Mouse (Mus musculus) ovary, postnatal 36 days (tissue): ENCODE data around the gene Mrpl57.

ENCODE experiments used
- DNase-seq: peaks from one replicate; pipeline ENCODE4 v3.0.0; 2022; ENCODE audit warnings: low spot score, mixed read lengths

Mrpl57 gene

DNA sequence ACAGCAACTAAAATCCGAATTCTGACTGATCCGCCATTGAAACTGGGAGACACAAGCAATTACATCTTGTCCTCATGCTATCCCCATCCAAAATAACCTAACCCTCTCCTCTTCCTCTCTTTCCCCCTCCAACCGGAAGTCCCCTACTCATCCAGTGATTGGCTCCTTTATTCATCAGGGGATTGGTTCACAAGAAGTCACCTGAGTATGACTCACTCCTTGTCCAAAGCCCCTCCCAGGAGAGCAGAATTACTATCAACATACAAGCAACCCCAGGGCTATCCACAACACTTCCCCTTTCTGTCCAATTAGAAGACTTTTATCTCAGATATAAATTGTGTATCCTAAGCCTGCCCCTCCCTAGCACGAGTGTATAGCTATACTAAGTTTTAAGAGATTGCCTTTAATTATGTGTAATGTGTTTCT, 36.0 kb downstream of the Mrpl57 start:
- DNase-seq, result no peak

DNA sequence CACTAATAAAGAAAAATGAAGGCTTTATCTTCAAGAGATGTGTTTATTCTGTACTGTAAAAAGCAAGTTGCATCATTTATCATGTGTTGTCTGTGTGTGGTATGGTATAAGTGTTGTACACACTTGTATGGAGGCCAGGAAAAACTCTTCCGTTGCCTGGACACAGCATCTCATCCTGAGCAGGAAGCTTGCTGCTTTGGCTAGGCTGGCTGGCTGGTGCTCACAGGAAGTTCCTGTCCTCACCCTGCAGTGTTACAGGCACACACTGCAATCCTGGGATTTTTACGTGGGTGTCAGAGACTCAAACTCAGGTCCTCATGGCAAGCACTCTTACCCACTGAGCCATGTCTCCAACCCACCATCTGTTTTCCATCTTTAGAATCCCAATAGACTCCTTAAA, 37.1 kb downstream of the Mrpl57 start:
- no peak for DNase-seq

DNA sequence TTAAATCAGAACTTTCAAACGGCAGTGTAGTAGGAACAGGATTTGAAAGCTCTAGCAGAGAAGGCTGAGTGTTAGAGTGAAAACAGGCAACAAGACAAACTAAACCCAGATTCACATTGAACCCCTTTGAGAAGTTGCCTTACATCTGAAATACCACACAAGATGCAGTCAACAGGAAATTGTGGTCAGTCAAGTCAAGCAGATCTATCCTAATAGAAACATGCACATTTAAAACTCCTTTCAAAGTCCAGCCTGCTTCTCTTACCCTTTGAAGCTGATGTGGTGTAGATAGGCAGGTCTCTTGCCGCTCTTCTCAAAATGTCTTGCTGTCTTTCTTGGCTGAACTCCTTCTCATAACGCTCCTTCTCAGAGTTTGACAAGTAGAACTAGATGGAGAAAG, 39.2 kb downstream of the Mrpl57 start:
- no peak for DNase-seq

DNA sequence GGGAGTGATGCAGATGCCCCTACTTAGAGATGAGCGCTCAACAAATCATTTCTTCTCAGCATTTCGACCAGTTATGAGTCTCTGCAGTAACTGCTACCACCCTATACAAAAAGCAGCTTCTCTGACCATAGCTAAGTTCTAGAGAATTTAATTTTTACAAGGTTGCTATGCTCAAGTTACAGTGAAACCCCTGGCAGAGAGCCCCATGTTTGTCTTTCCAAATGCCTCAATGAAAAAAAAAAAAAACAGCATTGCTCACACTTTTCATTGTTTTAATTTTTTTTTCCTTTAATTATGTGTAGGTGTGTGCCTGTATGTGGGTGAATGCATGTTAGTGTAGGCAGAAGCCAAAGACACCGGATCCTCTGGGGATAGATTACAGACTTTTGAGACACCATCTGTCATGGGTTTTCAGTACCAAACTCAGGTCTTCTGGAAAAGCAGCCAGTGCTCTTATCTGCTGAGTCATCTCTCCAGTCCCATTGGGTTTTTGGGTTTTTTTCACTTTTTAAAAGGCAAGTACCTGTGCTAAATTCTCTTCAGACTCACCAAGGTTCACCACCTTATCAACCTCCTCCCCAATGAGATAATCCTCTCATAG, 40.7 kb downstream of the Mrpl57 start:
- DNase-seq, result no peak

DNA sequence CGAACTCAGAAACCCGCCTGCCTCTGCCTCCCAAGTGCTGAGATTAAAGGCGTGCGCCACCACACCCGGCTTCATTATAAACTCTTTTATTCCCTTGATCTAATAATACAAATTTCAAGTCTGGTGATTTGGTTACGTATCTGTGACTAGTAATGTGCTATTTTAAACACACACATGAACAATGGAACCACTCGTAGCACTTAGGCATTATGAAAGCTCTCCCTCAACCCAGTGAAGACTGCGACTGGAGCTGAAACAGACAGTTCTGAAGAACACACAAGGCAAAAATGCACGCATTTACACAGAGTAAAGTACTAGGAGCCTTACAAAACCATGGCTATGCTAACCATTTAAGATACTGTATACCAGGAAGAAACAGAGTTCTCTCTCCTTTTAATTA, 51.9 kb downstream of the Mrpl57 start:
- DNase-seq, result no peak
